Mouse (Mus musculus) myocyte (in vitro differentiated cells): ENCODE data around the gene Mfrp.

Experiments used
- E2F4 ChIP-seq: IDR thresholded peaks from one replicate; pipeline ENCODE4 v1.6.1; 2011; ENCODE audit warnings: mild to moderate bottlenecking, control low read depth, moderate library complexity; ENCODE audit not compliant: insufficient read depth
- MAX ChIP-seq: IDR thresholded peaks from one replicate; pipeline ENCODE4 v1.6.1; 2011; ENCODE audit warnings: low read depth, mild to moderate bottlenecking, control low read depth
- MYOD1 ChIP-seq, 3 experiments: IDR thresholded peaks; one replicate each; pipeline ENCODE4 v1.6.1; 2011; ENCODE audit warnings: control low read depth in 2 of 3, low read depth in 2 of 3, mild to moderate bottlenecking in 2 of 3, moderate library complexity in 1 of 3; ENCODE audit not compliant: insufficient read length in 2 of 3, control insufficient read depth in 1 of 3
- MYOG ChIP-seq, 3 experiments: IDR thresholded peaks; one replicate each; pipeline ENCODE4 v1.6.1; 2011; ENCODE audit warnings: control low read depth in 2 of 3, low read depth in 2 of 3, mild to moderate bottlenecking in 2 of 3; ENCODE audit not compliant: insufficient read length in 2 of 3, control insufficient read depth in 1 of 3, insufficient read depth in 1 of 3
- POLR2A ChIP-seq: IDR thresholded peaks from one replicate; pipeline ENCODE4 v1.6.1; 2011; ENCODE audit warnings: low read depth, mild to moderate bottlenecking, control low read depth, moderate library complexity; ENCODE audit not compliant: insufficient read length
- POLR2AphosphoS2 ChIP-seq: IDR thresholded peaks from one replicate; pipeline ENCODE4 v1.6.1; 2011; ENCODE audit warnings: low read depth, control low read depth; ENCODE audit not compliant: insufficient read length
- SRF ChIP-seq: IDR thresholded peaks from one replicate; pipeline ENCODE4 v1.6.1; 2011; ENCODE audit warnings: low read depth; ENCODE audit not compliant: control insufficient read depth, insufficient read length
- TCF12 ChIP-seq: IDR thresholded peaks from one replicate; pipeline ENCODE4 v1.6.1; 2011; ENCODE audit warnings: mild to moderate bottlenecking, control low read depth; ENCODE audit not compliant: poor library complexity, insufficient read depth, severe bottlenecking
- TCF3 ChIP-seq: IDR thresholded peaks from one replicate; pipeline ENCODE4 v1.6.1; 2011; ENCODE audit warnings: low read depth, control low read depth; ENCODE audit not compliant: insufficient read length
- USF1 ChIP-seq: IDR thresholded peaks from one replicate; pipeline ENCODE4 v1.6.1; 2011; ENCODE audit warnings: low read depth, mild to moderate bottlenecking, control low read depth, moderate library complexity

- no peak for TF ChIP-seq POLR2A
- TF ChIP-seq MYOG (IDR thresholded peaks at IDR 0.05; ENCODE audit: control insufficient read depth in 1 of 3, insufficient read depth in 1 of 3, insufficient read length in 2 of 3, low read depth in 2 of 3) = no peak
- TF ChIP-seq SRF = no peak
- TF ChIP-seq MYOD1 (IDR thresholded peaks at IDR 0.05; ENCODE audit: control insufficient read depth in 1 of 3, insufficient read length in 2 of 3, low read depth in 2 of 3) = no peak
- no peak for TF ChIP-seq POLR2AphosphoS2
- no peak for TF ChIP-seq E2F4
- TF ChIP-seq MAX = no peak
- no peak for TF ChIP-seq USF1
- TF ChIP-seq TCF12 = no peak
- no peak for TF ChIP-seq TCF3
These were observed 31.3 kb upstream of the Mfrp start for GRCm38 (mm10) chr9:44070113-44070843.
